Mouse (Mus musculus): Measurements from ENCODE around the gene Gm49345. TPM values are rescaled to one million over a fixed set of nuclear protein-coding genes. Genes with fewer than 3 reads are reported as not detected.

Gm49345 gene
- polyA plus RNA-seq, 1 experiment from 2014 or later: not detected

Other genes with a start within 250 kb of the Gm49345 start
- gene Zfp429, start 237.9 kb downstream of the Gm49345 start, polyA plus RNA-seq (2018): 6.7 to 16.2 TPM (median 12.5 TPM) in 3 replicates
- 0.06 to 0.61 TPM (median 0.37 TPM) in 3 replicates for gene Zfp459, start 216.4 kb downstream of the Gm49345 start, polyA plus RNA-seq (2018)
- 6.3 to 10.0 TPM (median 9.7 TPM) in 3 replicates for gene Zfp874a, start 186.1 kb downstream of the Gm49345 start, polyA plus RNA-seq (2018)
- 4.9 to 9.3 TPM (median 7.7 TPM) in 3 replicates for gene Zfp874b, start 153.5 kb downstream of the Gm49345 start, polyA plus RNA-seq (2018)
- gene Zfp58, start 137.2 kb downstream of the Gm49345 start, polyA plus RNA-seq (2018): 4.4 to 10.5 TPM (median 6.7 TPM) in 3 replicates
- not detected in 3 replicates for gene Gm26965, start 111.6 kb downstream of the Gm49345 start, polyA plus RNA-seq (2018)
- gene Zfp87, start 111.6 kb downstream of the Gm49345 start, polyA plus RNA-seq (2018): 19.6 to 25.6 TPM (median 21.4 TPM) in 3 replicates
- gene Zfp748, start 83.9 kb downstream of the Gm49345 start, polyA plus RNA-seq (2018): 5.2 to 6.7 TPM (median 6.2 TPM) in 3 replicates
- 9.1 to 16.7 TPM (median 9.3 TPM) in 3 replicates for gene Zfp729b, start 28.1 kb downstream of the Gm49345 start, polyA plus RNA-seq (2018)
- 5.2 to 8.7 TPM (median 6.5 TPM) in 3 replicates for gene Zfp729a, start within 50 bp of the Gm49345 start, polyA plus RNA-seq (2018)
- gene Zfp738, start 49.3 kb upstream of the Gm49345 start, polyA plus RNA-seq (2018): 4.4 to 8.6 TPM (median 6.8 TPM) in 3 replicates
- gene Zfp65, start 91.4 kb upstream of the Gm49345 start, polyA plus RNA-seq (2018): 11.0 to 17.4 TPM (median 11.8 TPM) in 3 replicates
- gene Zfp85, start 117.5 kb upstream of the Gm49345 start, polyA plus RNA-seq (2018): 2.2 to 4.9 TPM (median 4.3 TPM) in 3 replicates
- 2.4 to 3.7 TPM (median 2.5 TPM) in 3 replicates for gene Zfp493, start 141.9 kb upstream of the Gm49345 start, polyA plus RNA-seq (2018)
- 2.5 to 7.5 TPM (median 4.1 TPM) in 3 replicates for gene Zfp273, start 176.0 kb upstream of the Gm49345 start, polyA plus RNA-seq (2018)
- 0.42 to 0.68 TPM in 2 of 3 replicates, not detected in the other for gene Gm10037, start 193.3 kb upstream of the Gm49345 start, polyA plus RNA-seq (2018)
- gene BC048507, start 225.6 kb upstream of the Gm49345 start, polyA plus RNA-seq (2018): not detected in 3 replicates